Mouse (Mus musculus): ENCODE measurements at regions not wholly inside any gene's neighbourhood (a gene's known extent, or its start where the extent isn't known, plus 50 kb on each side); places are given as distances from the start of the nearest gene placed in this dataset.

- Histone ChIP-seq H3K27me3 (ENCODE audit: control insufficient read depth, insufficient read depth, low read length) (no peaks in the 10 kb centered on the region), H3K27ac (replicated peaks; ENCODE audit: low read depth, low read length) (no peak overlapping the region), H3K4me2 (ENCODE audit: low read depth, low read length) (no peak overlapping the region), H3K36me3 (replicated peaks; ENCODE audit: control insufficient read depth, insufficient read depth, low read depth, low read length) (no peaks in the 10 kb centered on the region), H3K4me3 (ENCODE audit: low read depth, low read length) (no peak overlapping the region), H3K9ac (replicated peaks; ENCODE audit: low read length) (no peak overlapping the region), H3K4me1 (ENCODE audit: control insufficient read depth, insufficient read depth, low read length) (no peaks in the 10 kb centered on the region), H3K9me3 (replicated peaks; ENCODE audit: control insufficient read depth, low read length) (no peaks in the 10 kb centered on the region)
- ATAC-seq (replicated peaks; ENCODE audit: insufficient number of reproducible peaks, low FRiP score, low TSS enrichment, low read depth) (0 out of 2 replicates have a peak, but pooled peaks have one; percentile 52), DNase-seq (ENCODE audit: low spot score) (no peak)
- WGBS: 52% methylated on average over 3 of the region's 3 CpGs
Observed at GRCm38 (mm10) chr3:58071574-58071973, 223.7 kb upstream of the Pfn2 start.

DNA sequence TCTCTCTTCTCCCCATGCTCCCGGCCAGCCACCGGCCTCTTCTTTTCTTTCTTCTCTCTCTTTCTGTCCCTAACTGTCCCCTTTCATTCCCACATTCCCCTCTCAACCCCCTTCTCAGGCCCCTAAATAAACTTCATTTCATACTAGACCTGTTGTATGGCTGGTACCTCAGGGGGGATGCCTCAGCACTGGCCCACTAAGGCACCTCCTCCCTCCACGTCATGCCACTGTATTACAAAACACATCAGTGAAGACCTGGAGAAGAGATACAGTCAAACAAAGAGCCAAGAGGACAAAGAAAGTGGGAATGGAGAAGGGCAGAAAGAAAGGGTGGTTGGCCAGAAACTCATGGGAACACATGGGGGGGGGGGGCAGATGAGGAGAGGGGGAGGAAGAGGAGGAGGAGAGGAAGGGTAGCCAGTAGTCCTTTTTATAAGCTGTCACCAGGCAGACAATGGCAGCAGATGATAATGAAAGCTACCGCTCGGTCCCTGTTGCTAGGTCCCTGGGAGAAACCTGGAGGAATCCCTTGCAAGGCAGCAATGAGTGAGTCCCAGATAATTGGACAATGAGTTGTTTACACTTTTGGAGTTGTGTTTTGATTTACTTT is 224.5 kb upstream of the Pfn2 start:
- H3K9ac ChIP-seq (replicated peaks; ENCODE audit: low read length): no peak overlapping the region
- H3K4me2 ChIP-seq (ENCODE audit: low read depth, low read length): no peak overlapping the region
- H3K36me3 ChIP-seq (replicated peaks; ENCODE audit: control insufficient read depth, insufficient read depth, low read depth, low read length): no peaks in the 10 kb centered on the region
- H3K27me3 ChIP-seq (ENCODE audit: control insufficient read depth, insufficient read depth, low read length): no peaks in the 10 kb centered on the region
- WGBS: 69% methylated on average over 5 of the region's 5 CpGs
- no peak overlapping the region for H3K27ac ChIP-seq (replicated peaks; ENCODE audit: low read depth, low read length)
- ATAC-seq (replicated peaks; ENCODE audit: insufficient number of reproducible peaks, low FRiP score, low TSS enrichment, low read depth) (no peak), DNase-seq (ENCODE audit: low spot score) (no peak)
- no peaks in the 10 kb centered on the region for H3K4me1 ChIP-seq (ENCODE audit: control insufficient read depth, insufficient read depth, low read length)
- no peaks in the 10 kb centered on the region for H3K9me3 ChIP-seq (replicated peaks; ENCODE audit: control insufficient read depth, low read length)
- no peak overlapping the region for H3K4me3 ChIP-seq (ENCODE audit: low read depth, low read length)

DNA sequence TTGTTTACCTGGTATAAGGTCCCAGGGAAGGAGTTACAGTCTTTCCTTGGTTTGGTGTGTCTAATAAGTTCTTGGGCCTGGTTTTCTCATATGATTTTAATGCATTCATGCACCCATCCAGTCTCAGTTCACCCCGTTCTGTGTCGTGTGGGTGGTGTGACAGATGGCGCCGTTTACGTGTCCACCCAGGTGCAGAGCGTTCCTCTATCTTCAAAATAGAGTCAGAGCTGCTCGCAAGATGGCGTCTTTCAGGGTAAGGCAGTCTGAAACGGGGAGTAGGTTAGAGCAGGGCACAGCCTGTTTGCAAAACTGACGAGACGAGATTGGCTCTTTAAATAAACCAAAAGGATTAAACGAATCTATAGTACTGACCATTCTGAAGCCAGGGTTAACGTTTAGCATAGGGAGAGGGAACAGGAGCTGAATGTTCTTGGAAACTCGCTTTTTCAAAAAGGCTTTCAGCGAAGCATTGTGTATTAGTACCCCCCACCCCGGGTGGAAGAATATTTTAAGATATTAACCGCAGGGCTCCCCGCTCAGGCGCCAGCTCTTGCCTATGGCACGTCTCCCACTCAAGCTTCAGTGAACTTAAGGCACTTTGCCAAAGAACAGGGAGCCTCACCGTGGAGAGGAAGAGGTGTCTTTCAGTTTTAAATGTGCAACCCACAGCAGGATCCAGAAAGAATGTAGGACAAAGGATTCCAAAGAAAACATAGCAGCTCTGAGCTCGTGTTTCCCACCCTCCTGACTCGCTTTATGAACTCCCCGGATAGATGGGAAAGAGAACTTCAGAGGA is 241.7 kb upstream of the Pfn2 start:
- Histone ChIP-seq H3K4me3 (ENCODE audit: low read depth, low read length) (no peak overlapping the region), H3K27me3 (ENCODE audit: control insufficient read depth, insufficient read depth, low read length) (no peaks in the 10 kb centered on the region), H3K36me3 (replicated peaks; ENCODE audit: control insufficient read depth, insufficient read depth, low read depth, low read length) (no peaks in the 10 kb centered on the region), H3K9me3 (replicated peaks; ENCODE audit: control insufficient read depth, low read length) (no peaks in the 10 kb centered on the region), H3K27ac (replicated peaks; ENCODE audit: low read depth, low read length) (no peak overlapping the region), H3K4me1 (ENCODE audit: control insufficient read depth, insufficient read depth, low read length) (no peaks in the 10 kb centered on the region), H3K9ac (replicated peaks; ENCODE audit: low read length) (no peak overlapping the region), H3K4me2 (ENCODE audit: low read depth, low read length) (no peak overlapping the region)
- DNase-seq (ENCODE audit: low spot score) (no peak), ATAC-seq (replicated peaks; ENCODE audit: insufficient number of reproducible peaks, low FRiP score, low TSS enrichment, low read depth) (no peak)
- 86% methylated on average over 24 of the region's 24 CpGs for WGBS

- Histone ChIP-seq H3K4me3 (ENCODE audit: low read depth, low read length) (no peak overlapping the region), H3K4me2 (ENCODE audit: low read depth, low read length) (no peak overlapping the region), H3K9ac (replicated peaks; ENCODE audit: low read length) (no peak overlapping the region), H3K4me1 (ENCODE audit: control insufficient read depth, insufficient read depth, low read length) (no peaks in the 10 kb centered on the region), H3K36me3 (replicated peaks; ENCODE audit: control insufficient read depth, insufficient read depth, low read depth, low read length) (no peaks in the 10 kb centered on the region), H3K9me3 (replicated peaks; ENCODE audit: control insufficient read depth, low read length) (no peaks in the 10 kb centered on the region), H3K27me3 (ENCODE audit: control insufficient read depth, insufficient read depth, low read length) (no peaks in the 10 kb centered on the region), H3K27ac (replicated peaks; ENCODE audit: low read depth, low read length) (no peak overlapping the region)
- 94% methylated on average over 8 of the region's 8 CpGs for WGBS
- ATAC-seq (replicated peaks; ENCODE audit: insufficient number of reproducible peaks, low FRiP score, low TSS enrichment, low read depth) (no peak), DNase-seq (ENCODE audit: low spot score) (no peak)
Observed at GRCm38 (mm10) chr3:58090396-58090795, 242.5 kb upstream of the Pfn2 start.

GRCm38 (mm10) chr3:58091466-58092176 is 243.7 kb upstream of the Pfn2 start:
- 83% methylated on average over 6 of the region's 6 CpGs for WGBS
- ATAC-seq (replicated peaks; ENCODE audit: insufficient number of reproducible peaks, low FRiP score, low TSS enrichment, low read depth): no peak
- Histone ChIP-seq H3K4me1 (ENCODE audit: control insufficient read depth, insufficient read depth, low read length) (no peaks in the 10 kb centered on the region), H3K4me2 (ENCODE audit: low read depth, low read length) (no peak overlapping the region), H3K27me3 (ENCODE audit: control insufficient read depth, insufficient read depth, low read length) (no peaks in the 10 kb centered on the region), H3K4me3 (ENCODE audit: low read depth, low read length) (no peak overlapping the region), H3K9me3 (replicated peaks; ENCODE audit: control insufficient read depth, low read length) (no peaks in the 10 kb centered on the region), H3K9ac (replicated peaks; ENCODE audit: low read length) (no peak overlapping the region), H3K27ac (replicated peaks; ENCODE audit: low read depth, low read length) (no peak overlapping the region), H3K36me3 (replicated peaks; ENCODE audit: control insufficient read depth, insufficient read depth, low read depth, low read length) (no peaks in the 10 kb centered on the region)
- DNase-seq (ENCODE audit: low spot score): no peak

- Histone ChIP-seq H3K4me2 (ENCODE audit: low read depth, low read length) (no peak overlapping the region), H3K9me3 (replicated peaks; ENCODE audit: control insufficient read depth, low read length) (no peaks in the 10 kb centered on the region)
- 89% methylated on average over 5 of the region's 5 CpGs for WGBS
Observed at GRCm38 (mm10) chr3:58110911-58111476, 263.1 kb upstream of the Pfn2 start.

DNA sequence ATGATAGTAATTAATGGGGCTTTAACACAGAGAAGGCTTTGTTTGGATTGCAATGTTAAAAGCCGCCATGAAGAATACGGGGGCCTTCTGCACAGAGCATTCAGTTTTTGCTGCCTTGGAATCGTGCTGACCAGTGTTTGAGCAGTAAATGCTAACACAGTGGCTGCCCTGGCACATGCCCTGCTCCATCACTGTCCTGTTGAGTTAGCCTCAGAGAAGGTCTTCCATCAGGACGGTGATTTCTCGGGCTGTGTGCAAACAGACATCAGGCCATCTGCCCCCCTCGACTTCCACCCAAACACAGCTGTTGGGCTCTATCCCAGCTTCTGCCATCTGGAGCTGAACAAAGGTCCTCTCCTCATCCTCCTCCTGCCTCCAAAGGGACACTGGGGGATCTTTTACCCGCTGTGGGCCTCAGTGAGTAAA is 264.6 kb upstream of the Pfn2 start:
- Histone ChIP-seq H3K9ac (replicated peaks; ENCODE audit: low read length) (no peak overlapping the region), H3K9me3 (replicated peaks; ENCODE audit: control insufficient read depth, low read length) (no peaks in the 10 kb centered on the region), H3K4me2 (ENCODE audit: low read depth, low read length) (no peak overlapping the region), H3K27me3 (ENCODE audit: control insufficient read depth, insufficient read depth, low read length) (no peaks in the 10 kb centered on the region), H3K36me3 (replicated peaks; ENCODE audit: control insufficient read depth, insufficient read depth, low read depth, low read length) (no peaks in the 10 kb centered on the region), H3K27ac (replicated peaks; ENCODE audit: low read depth, low read length) (no peak overlapping the region), H3K4me3 (ENCODE audit: low read depth, low read length) (no peak overlapping the region), H3K4me1 (ENCODE audit: control insufficient read depth, insufficient read depth, low read length) (no peaks in the 10 kb centered on the region)
- ATAC-seq (replicated peaks; ENCODE audit: insufficient number of reproducible peaks, low FRiP score, low TSS enrichment, low read depth) (no peak), DNase-seq (ENCODE audit: low spot score) (no peak)
- 53% methylated on average over 7 of the region's 7 CpGs for WGBS

More at GRCm38 (mm10) chr3:58110911-58111476, 263.1 kb upstream of the Pfn2 start:
- no peaks in the 10 kb centered on the region for H3K36me3 ChIP-seq (replicated peaks; ENCODE audit: control insufficient read depth, insufficient read depth, low read depth, low read length)
- H3K27ac ChIP-seq (replicated peaks; ENCODE audit: low read depth, low read length): no peak overlapping the region
- ATAC-seq (replicated peaks; ENCODE audit: insufficient number of reproducible peaks, low FRiP score, low TSS enrichment, low read depth) (no peak), DNase-seq (ENCODE audit: low spot score) (no peak)
- H3K9ac ChIP-seq (replicated peaks; ENCODE audit: low read length): no peak overlapping the region
- H3K4me3 ChIP-seq (ENCODE audit: low read depth, low read length): no peak overlapping the region
- H3K4me1 ChIP-seq (ENCODE audit: control insufficient read depth, insufficient read depth, low read length): no peaks in the 10 kb centered on the region
- H3K27me3 ChIP-seq (ENCODE audit: control insufficient read depth, insufficient read depth, low read length): no peaks in the 10 kb centered on the region

Data from embryonic facial prominence, embryonic 11.5 days (tissue).